Mouse (Mus musculus) 416B (cell line): ENCODE measurements at regions not wholly inside any gene's neighbourhood (a gene's known extent, or its start where the extent isn't known, plus 50 kb on each side); places are given as distances from the start of the nearest gene placed in this dataset.
A peak's percentile ranks its signal among the peaks of the same experiment; 100 is the strongest.

Source experiments
- DNase-seq: peaks from one replicate; pipeline ENCODE4 v3.0.0; 2011; ENCODE audit warnings: low read depth

- DNase-seq: no peak
Measured at GRCm38 (mm10) chr4:114716703-114717102, 104.8 kb upstream of the Gm12830 start.

- no peak for DNase-seq
Measured at GRCm38 (mm10) chr4:114720696-114721095, 100.8 kb upstream of the Gm12830 start.

- DNase-seq: no peak
Measured at GRCm38 (mm10) chr4:114721386-114721785, 100.1 kb upstream of the Gm12830 start.

- no peak for DNase-seq
Measured at GRCm38 (mm10) chr4:114728235-114729000, 93.1 kb upstream of the Gm12830 start.

GRCm38 (mm10) chr4:114733256-114734004, 88.1 kb upstream of the Gm12830 start:
- no peak for DNase-seq

- no peak for DNase-seq
Measured at GRCm38 (mm10) chr4:114738903-114739667, 82.4 kb upstream of the Gm12830 start.

- DNase-seq: peak; percentile 1
Measured at GRCm38 (mm10) chr4:114748131-114748530, 73.4 kb upstream of the Gm12830 start.

- no peak for DNase-seq
Measured at GRCm38 (mm10) chr4:114759837-114760236, 61.7 kb upstream of the Gm12830 start.

- DNase-seq: no peak
Measured at GRCm38 (mm10) chr4:114766643-114767393, 54.7 kb upstream of the Gm12830 start.
